Mouse (Mus musculus) forebrain, embryonic 15.5 days (tissue): ENCODE measurements around the gene Olfr521. TPM values are rescaled to one million over a fixed set of nuclear protein-coding genes. Genes with fewer than 3 reads are reported as not detected.
"Not testable (repeated sequence)": the region's sequence is repeated elsewhere in the genome, so short reads cannot be mapped to it uniquely, and the experiment has no call there.

ENCODE experiments used
- ATAC-seq: fragments of 200-750 bp; cut with Nextera tagmentation; replicated peaks from 2 replicates; pipeline ENCODE4 v1.8.0; 2017; ENCODE audit warnings: mild to moderate bottlenecking, moderate TSS enrichment, moderate library complexity
- H3K27ac ChIP-seq: fragments of 300-500 bp; sonication (generic); replicated peaks from 2 replicates; pipeline ENCODE4 v1.5.1; 2015; ENCODE audit warnings: mild to moderate bottlenecking, inconsistent platforms
- H3K27me3 ChIP-seq: fragments of 300-500 bp; sonication (generic); 2 replicates; pipeline ENCODE4 v1.6.1; 2015; ENCODE audit warnings: inconsistent platforms
- H3K36me3 ChIP-seq: fragments of 300-500 bp; sonication (generic); 2 replicates; pipeline ENCODE4 v1.6.1; 2015; ENCODE audit warnings: mild to moderate bottlenecking, inconsistent platforms
- H3K4me1 ChIP-seq: fragments of 300-500 bp; sonication (generic); 2 replicates; pipeline ENCODE4 v1.6.1; 2015; ENCODE audit warnings: inconsistent platforms
- H3K4me2 ChIP-seq: fragments of 300-500 bp; sonication (generic); replicated peaks from 2 replicates; pipeline ENCODE4 v1.6.1; 2015; ENCODE audit warnings: mild to moderate bottlenecking, inconsistent platforms
- H3K4me3 ChIP-seq: fragments of 300-500 bp; sonication (generic); 2 replicates; pipeline ENCODE4 v1.5.1; 2015; ENCODE audit warnings: mild to moderate bottlenecking, inconsistent platforms
- H3K9ac ChIP-seq: fragments of 300-500 bp; sonication (generic); replicated peaks from 2 replicates; pipeline ENCODE4 v1.6.1; 2015; ENCODE audit warnings: mild to moderate bottlenecking, inconsistent platforms
- H3K9me3 ChIP-seq: fragments of 300-500 bp; sonication (generic); 2 replicates; pipeline ENCODE4 v1.6.1; 2016; ENCODE audit warnings: inconsistent platforms
- WGBS: fragments of 180-500 bp; shearing (Covaris S2); methylation state at CpG from one replicate; pipeline ENCODE4 v1.1.7; 2015; ENCODE audit warnings: mixed read lengths; 5-methylcytosine and 5-hydroxymethylcytosine counted together
- polyA plus RNA-seq: library from polyadenylated mRNA; unstranded; fragments of >200 nt; fragmentation: Nextera tagmentation; extraction: Ambion mirVana; gene quantifications from 2 replicates; pipeline ENCODE4 v1.2.1, GENCODE M21; 2015

Gene Olfr521
- polyA plus RNA-seq, 1 experiment from 2014 or later, result not detected

DNA sequence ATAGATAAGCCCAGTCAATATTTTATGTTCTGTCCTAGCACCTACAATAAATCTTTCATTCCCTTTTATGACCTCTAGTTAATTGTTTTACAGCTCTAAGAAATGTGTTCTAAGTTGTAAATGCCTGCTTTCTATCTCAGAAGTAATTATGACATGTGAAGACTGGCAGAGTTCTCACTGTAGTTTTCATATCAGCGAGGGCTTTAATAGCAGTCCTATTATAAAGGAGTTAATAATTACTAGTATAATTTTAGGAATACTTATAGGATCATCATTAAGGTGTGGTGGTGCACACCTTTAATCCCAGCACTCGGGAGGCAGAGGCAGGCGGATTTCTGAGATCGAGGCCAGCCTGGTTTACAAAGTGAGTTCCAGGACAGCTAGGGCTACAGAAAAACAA is 48.4 kb downstream of the Olfr521 start:
- Histone ChIP-seq H3K27ac (no peak overlapping the region), H3K4me1 (no peaks in the 10 kb centered on the region), H3K9me3 (no peaks in the 10 kb centered on the region), H3K4me3 (no peak overlapping the region), H3K9ac (no peak overlapping the region), H3K36me3 (no peaks in the 10 kb centered on the region), H3K27me3 (no peaks in the 10 kb centered on the region), H3K4me2 (no peak overlapping the region)
- 92% methylated on average over 4 of the region's 4 CpGs for WGBS
- ATAC-seq, result no peak

DNA sequence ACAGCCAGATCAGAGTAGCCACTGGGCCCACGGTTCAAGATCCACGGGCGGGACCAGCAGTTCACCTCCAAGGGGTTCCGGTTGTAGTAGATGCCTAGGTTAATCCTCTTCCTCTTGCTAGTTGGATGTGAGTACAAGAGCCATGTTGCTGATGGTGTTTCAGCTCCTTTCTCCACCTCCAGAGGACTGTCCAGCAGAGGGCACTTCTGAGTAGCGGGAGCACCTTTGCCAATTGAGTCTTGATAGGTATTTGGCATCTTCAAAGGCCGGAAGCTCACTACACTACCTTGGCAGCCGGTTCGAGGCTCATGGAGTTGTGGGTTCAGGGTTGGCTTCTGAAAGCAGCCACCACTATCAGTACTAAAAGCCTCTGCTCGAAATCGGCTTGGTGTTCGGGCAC is 50.1 kb downstream of the Olfr521 start:
- ATAC-seq, result no peak
- Histone ChIP-seq H3K36me3 (no peaks in the 10 kb centered on the region), H3K27ac (no peak overlapping the region), H3K4me3 (no peak overlapping the region), H3K9me3 (no peaks in the 10 kb centered on the region), H3K9ac (no peak overlapping the region), H3K4me1 (no peaks in the 10 kb centered on the region), H3K4me2 (no peak overlapping the region), H3K27me3 (no peaks in the 10 kb centered on the region)
- 89% methylated on average over 11 of the region's 11 CpGs for WGBS

DNA sequence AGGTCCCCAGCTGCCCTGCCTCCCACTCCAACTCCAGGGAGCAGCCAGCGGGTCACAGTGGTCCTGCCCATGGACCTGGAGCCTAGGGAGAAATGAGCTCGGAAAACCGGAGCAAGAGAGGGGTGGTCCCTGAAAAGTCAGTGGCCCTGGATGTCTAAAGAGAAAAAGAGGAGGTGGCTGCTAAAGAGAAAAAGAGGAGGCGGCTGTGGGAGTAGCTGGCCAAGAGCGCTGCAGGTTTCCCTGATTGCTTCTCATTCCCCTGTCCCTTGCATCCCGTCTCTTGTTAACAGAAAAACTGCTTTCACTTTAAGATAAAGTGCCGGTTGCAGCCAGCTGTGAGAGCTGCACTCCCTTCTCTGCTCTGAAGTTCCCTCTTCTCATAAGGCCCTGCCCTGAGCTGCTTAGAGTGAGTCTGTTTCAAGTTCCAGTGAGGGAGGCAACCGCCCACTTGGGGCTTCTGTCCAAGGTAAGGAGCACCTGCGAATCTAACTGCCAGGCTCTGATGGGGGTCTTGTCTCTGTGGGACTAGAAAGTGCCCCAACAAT is 54.9 kb downstream of the Olfr521 start:
- ATAC-seq, H3K4me1 ChIP-seq, H3K4me2 ChIP-seq, H3K9ac ChIP-seq, H3K27ac ChIP-seq, H3K36me3 ChIP-seq, H3K9me3 ChIP-seq, H3K4me3 ChIP-seq, H3K27me3 ChIP-seq: not testable (repeated sequence)
- 26% methylated on average over 9 of the region's 9 CpGs for WGBS

Other genes starting within 250 kb of the Olfr521 start
- 14.3 and 15.1 TPM in 2 replicates for gene Arrb1, start 228.0 kb upstream of the Olfr521 start, polyA plus RNA-seq
- gene Tpbgl, start 136.4 kb upstream of the Olfr521 start, polyA plus RNA-seq, result 0.49 and 0.50 TPM in 2 replicates
- 4.5 and 4.9 TPM in 2 replicates for gene Slco2b1, start 52.2 kb upstream of the Olfr521 start, polyA plus RNA-seq
- not detected in 2 replicates for gene Olfr520, start 33.2 kb upstream of the Olfr521 start, polyA plus RNA-seq
- gene Neu3, start 64.9 kb downstream of the Olfr521 start, polyA plus RNA-seq, result 1.6 and 1.9 TPM in 2 replicates
- 0.61 and 0.65 TPM in 2 replicates for gene Xrra1, start 95.6 kb downstream of the Olfr521 start, polyA plus RNA-seq
- 293 and 294 TPM in 2 replicates for gene Spcs2, start 100.0 kb downstream of the Olfr521 start, polyA plus RNA-seq
- 5.1 TPM in 2 replicates for gene Rnf169, start 216.9 kb downstream of the Olfr521 start, polyA plus RNA-seq
- not detected in 2 replicates for gene Chrdl2, start 242.7 kb downstream of the Olfr521 start, polyA plus RNA-seq